Mouse (Mus musculus) megakaryocyte, embryonic 14.5 days (primary cell): ENCODE measurements at regions not wholly inside any gene's neighbourhood (a gene's known extent, or its start where the extent isn't known, plus 50 kb on each side); places are given as distances from the start of the nearest gene placed in this dataset.

Experiments
- FLI1 ChIP-seq: IDR thresholded peaks from 2 replicates; pipeline ENCODE4 v1.6.1; 2012; ENCODE audit warnings: low read length, inconsistent platforms, mixed read lengths
- GATA1 ChIP-seq: IDR thresholded peaks from 3 replicates; pipeline ENCODE4 v1.6.1; 2012; ENCODE audit warnings: mixed read lengths, low read length, inconsistent platforms, borderline replicate concordance

- TF ChIP-seq FLI1 (no peak), GATA1 (no peak)
Measured at GRCm38 (mm10) chr4:95214026-95214425, 162.0 kb upstream of the Jun start.
